Mouse (Mus musculus) hindbrain, embryonic 14.5 days (tissue): ENCODE measurements at regions not wholly inside any gene's neighbourhood (a gene's known extent, or its start where the extent isn't known, plus 50 kb on each side); places are given as distances from the start of the nearest gene placed in this dataset.
A peak's percentile ranks its signal among the peaks of the same experiment; 100 is the strongest.

Experiments
- ATAC-seq: fragments of 200-750 bp; cut with Nextera tagmentation; 2 replicates; pipeline ENCODE4 v1.8.0; 2017; ENCODE audit warnings: moderate number of reproducible peaks, mild to moderate bottlenecking, moderate TSS enrichment, moderate library complexity; ENCODE audit not compliant: low FRiP score
- DNase-seq: peaks from one replicate; pipeline ENCODE4 v3.0.0-alpha.2; 2015; ENCODE audit warnings: low spot score
- H3K27ac ChIP-seq: fragments of 300-500 bp; sonication (generic); 2 replicates; pipeline ENCODE4 v1.5.1; 2014; ENCODE audit warnings: mild to moderate bottlenecking, moderate library complexity
- H3K27me3 ChIP-seq: fragments of 300-500 bp; sonication (generic); 2 replicates; pipeline ENCODE4 v1.6.1; 2014; ENCODE audit warnings: mild to moderate bottlenecking, low read length, mixed read lengths; ENCODE audit not compliant: control insufficient read depth, insufficient read depth
- H3K36me3 ChIP-seq: fragments of 300-500 bp; sonication (generic); replicated peaks from 2 replicates; pipeline ENCODE4 v1.6.1; 2014; ENCODE audit not compliant: control insufficient read depth, insufficient read depth
- H3K4me1 ChIP-seq: fragments of 300-500 bp; sonication (generic); replicated peaks from 2 replicates; pipeline ENCODE4 v1.6.1; 2014; ENCODE audit warnings: antibody characterized with exemption, low read length, mixed read lengths; ENCODE audit not compliant: control insufficient read depth, insufficient read depth
- H3K4me2 ChIP-seq: fragments of 300-500 bp; sonication (generic); replicated peaks from 2 replicates; pipeline ENCODE4 v1.6.1; 2014; ENCODE audit warnings: mild to moderate bottlenecking, moderate library complexity
- H3K4me3 ChIP-seq: fragments of 300-500 bp; sonication (generic); replicated peaks from 2 replicates; pipeline ENCODE4 v1.5.1; 2014; ENCODE audit warnings: mild to moderate bottlenecking, low read length
- H3K9ac ChIP-seq: fragments of 300-500 bp; sonication (generic); 2 replicates; pipeline ENCODE4 v1.6.1; 2014
- H3K9me3 ChIP-seq: fragments of 300-500 bp; sonication (generic); 2 replicates; pipeline ENCODE4 v1.6.1; 2016; ENCODE audit warnings: low read length; ENCODE audit not compliant: control insufficient read depth
- WGBS: fragments of 180-500 bp; shearing (Covaris S2); extraction: QIAGEN DNeasy Blood & Tissue Kit; methylation state at CpG from one replicate; pipeline ENCODE4 v1.1.7; 2014; 5-methylcytosine and 5-hydroxymethylcytosine counted together

GRCm38 (mm10) chr6:13379727-13380126 is 155.0 kb upstream of the Vwde start:
- no peak overlapping the region for H3K4me2 ChIP-seq
- H3K4me1 ChIP-seq: no peaks in the 10 kb centered on the region
- no peaks in the 10 kb centered on the region for H3K36me3 ChIP-seq
- no peak for DNase-seq
- H3K27ac ChIP-seq: no peak overlapping the region
- no peak overlapping the region for H3K9ac ChIP-seq
- no peak for ATAC-seq
- no peak overlapping the region for H3K4me3 ChIP-seq
- H3K27me3 ChIP-seq: no peaks in the 10 kb centered on the region
- H3K9me3 ChIP-seq: no peaks in the 10 kb centered on the region

GRCm38 (mm10) chr6:13373896-13374295 is 149.1 kb upstream of the Vwde start:
- no peaks in the 10 kb centered on the region for H3K27me3 ChIP-seq
- H3K9me3 ChIP-seq: no peaks in the 10 kb centered on the region
- no peaks in the 10 kb centered on the region for H3K36me3 ChIP-seq
- H3K4me1 ChIP-seq: no peaks in the 10 kb centered on the region
- no peak overlapping the region for H3K9ac ChIP-seq
- DNase-seq: no peak
- WGBS: 84% methylated on average over 1 of the region's 1 CpGs
- H3K4me3 ChIP-seq: no peak overlapping the region
- no peak for ATAC-seq
- no peak overlapping the region for H3K4me2 ChIP-seq
- no peak overlapping the region for H3K27ac ChIP-seq

GRCm38 (mm10) chr6:13369709-13370296 is 145.0 kb upstream of the Vwde start:
- ATAC-seq (peak; percentile 59), DNase-seq (no peak)
- Histone ChIP-seq H3K4me1 (no peaks in the 10 kb centered on the region), H3K27ac (no peak overlapping the region), H3K36me3 (no peaks in the 10 kb centered on the region), H3K4me2 (no peak overlapping the region), H3K9me3 (no peaks in the 10 kb centered on the region), H3K4me3 (no peak overlapping the region), H3K27me3 (no peaks in the 10 kb centered on the region), H3K9ac (no peak overlapping the region)
